Comparison of ENCODE assay signal across 22 mouse cellular contexts in genomic region chr13:100579951-100580350, GRCm38 (mm10). TPM values are rescaled to one million over a fixed set of nuclear protein-coding genes. Genes with fewer than 3 reads are reported as not detected.
DNase-seq lines count a peak whose midpoint lies in the region; ATAC-seq and TF ChIP-seq lines count a peak whose summit lies in the region.
"Had no signal": no experiment of that assay in that cellular context is flagged by ENCODE, and none has a peak within 500 bp of the region (broad histone marks: within the 10 kb centered on the region; RNA-seq: fewer than 3 reads in every experiment).

No protein-coding gene starts in this region.

- H3K27me3 ChIP-seq in forebrain, postnatal 0 days (ENCODE audit: insufficient read depth, low read length) = no peaks in the 10 kb centered on the region
- no peaks in the 10 kb centered on the region for H3K27me3 ChIP-seq in forebrain, embryonic 13.5 days
- no peaks in the 10 kb centered on the region for H3K27me3 ChIP-seq in kidney, postnatal 0 days (ENCODE audit: insufficient read depth, low read length)
- H3K27me3 ChIP-seq in kidney, embryonic 14.5 days (ENCODE audit: control insufficient read depth, insufficient read depth, low read length) = no peaks in the 10 kb centered on the region
- no peaks in the 10 kb centered on the region for H3K27me3 ChIP-seq in lung, postnatal 0 days (replicated peaks; ENCODE audit: insufficient read depth, low read length)
- H3K27me3 ChIP-seq: forebrain, embryonic 12.5 days; megakaryocyte, embryonic 14.5 days; midbrain, embryonic 15.5 days; neural tube, embryonic 15.5 days had no signal

- H3K27ac ChIP-seq in forebrain, postnatal 0 days (ENCODE audit: low read depth, low read length) = no peak overlapping the region
- H3K27ac ChIP-seq in forebrain, embryonic 13.5 days = no peak overlapping the region
- no peak overlapping the region for H3K27ac ChIP-seq in kidney, postnatal 0 days
- H3K27ac ChIP-seq in kidney, embryonic 14.5 days (ENCODE audit: low read depth, low read length) = no peak overlapping the region
- H3K27ac ChIP-seq in lung, postnatal 0 days (ENCODE audit: low read length) = no peak overlapping the region
- H3K27ac ChIP-seq: embryonic facial prominence, embryonic 10.5 days; forebrain, embryonic 12.5 days; midbrain, embryonic 15.5 days; neural tube, embryonic 15.5 days had no signal

- no peak overlapping the region for H3K4me3 ChIP-seq in forebrain, postnatal 0 days (ENCODE audit: low read depth, low read length)
- H3K4me3 ChIP-seq in forebrain, embryonic 13.5 days = no peak overlapping the region
- H3K4me3 ChIP-seq in kidney, postnatal 0 days (replicated peaks; ENCODE audit: low read depth, low read length) = no peak overlapping the region
- H3K4me3 ChIP-seq in kidney, embryonic 14.5 days (ENCODE audit: low read length) = no peak overlapping the region
- no peak overlapping the region for H3K4me3 ChIP-seq in lung, postnatal 0 days (ENCODE audit: low read depth, low read length)
- H3K4me3 ChIP-seq: embryonic facial prominence, embryonic 10.5 days; forebrain, embryonic 12.5 days; megakaryocyte, embryonic 14.5 days; midbrain, embryonic 15.5 days; neural tube, embryonic 15.5 days had no signal

- H3K9ac ChIP-seq in forebrain, postnatal 0 days = no peak overlapping the region
- H3K9ac ChIP-seq in forebrain, embryonic 13.5 days = no peak overlapping the region
- no peak overlapping the region for H3K9ac ChIP-seq in kidney, postnatal 0 days (ENCODE audit: low read depth, low read length)
- H3K9ac ChIP-seq in kidney, embryonic 14.5 days (ENCODE audit: low read depth, low read length) = no peak overlapping the region
- no peak overlapping the region for H3K9ac ChIP-seq in lung, postnatal 0 days (replicated peaks; ENCODE audit: low read depth)
- H3K9ac ChIP-seq: forebrain, embryonic 12.5 days; midbrain, embryonic 15.5 days; neural tube, embryonic 15.5 days had no signal

- H3K4me2 ChIP-seq in forebrain, postnatal 0 days (ENCODE audit: low read depth) = no peak overlapping the region
- no peak overlapping the region for H3K4me2 ChIP-seq in forebrain, embryonic 13.5 days
- no peak overlapping the region for H3K4me2 ChIP-seq in kidney, postnatal 0 days (ENCODE audit: low read length)
- no peak overlapping the region for H3K4me2 ChIP-seq in kidney, embryonic 14.5 days (replicated peaks; ENCODE audit: low read depth, low read length)
- H3K4me2 ChIP-seq in lung, postnatal 0 days (replicated peaks; ENCODE audit: low read depth, low read length) = no peak overlapping the region
- H3K4me2 ChIP-seq: forebrain, embryonic 12.5 days; midbrain, embryonic 15.5 days; neural tube, embryonic 15.5 days had no signal

- no peaks in the 10 kb centered on the region for H3K4me1 ChIP-seq in forebrain, postnatal 0 days (ENCODE audit: insufficient read depth)
- peaks cover 6% of the 10 kb centered on the region; the same call in 1 of the 2 replicates for H3K4me1 ChIP-seq in forebrain, embryonic 13.5 days
- no peaks in the 10 kb centered on the region for H3K4me1 ChIP-seq in kidney, postnatal 0 days (replicated peaks; ENCODE audit: insufficient read depth, low read length)
- H3K4me1 ChIP-seq in kidney, embryonic 14.5 days (ENCODE audit: control insufficient read depth, insufficient read depth, low read length) = peaks cover 4% of the 10 kb centered on the region; the same call in 1 of the 2 replicates
- H3K4me1 ChIP-seq in lung, postnatal 0 days (ENCODE audit: insufficient read depth, low read depth, low read length) = no peaks in the 10 kb centered on the region
- H3K4me1 ChIP-seq: midbrain, embryonic 15.5 days; neural tube, embryonic 15.5 days had no signal

- no peaks in the 10 kb centered on the region for H3K36me3 ChIP-seq in forebrain, postnatal 0 days (ENCODE audit: insufficient read depth)
- no peaks in the 10 kb centered on the region for H3K36me3 ChIP-seq in forebrain, embryonic 13.5 days (ENCODE audit: poor library complexity, severe bottlenecking)
- no peaks in the 10 kb centered on the region for H3K36me3 ChIP-seq in kidney, postnatal 0 days (ENCODE audit: insufficient read depth, low read length)
- H3K36me3 ChIP-seq in kidney, embryonic 14.5 days (ENCODE audit: control insufficient read depth, insufficient read depth, low read length) = no peaks in the 10 kb centered on the region
- H3K36me3 ChIP-seq in lung, postnatal 0 days (ENCODE audit: insufficient read depth, low read length) = no peaks in the 10 kb centered on the region
- H3K36me3 ChIP-seq: embryonic facial prominence, embryonic 10.5 days; forebrain, embryonic 12.5 days; midbrain, embryonic 15.5 days; neural tube, embryonic 15.5 days had no signal

- no peak for ATAC-seq in forebrain, postnatal 0 days
- no peak for ATAC-seq in forebrain, embryonic 13.5 days
- ATAC-seq in kidney, postnatal 0 days (replicated peaks; ENCODE audit: low FRiP score, low read depth) = no peak
- ATAC-seq in kidney, embryonic 14.5 days (ENCODE audit: low FRiP score, low TSS enrichment) = no peak
- no peak for ATAC-seq in lung, postnatal 0 days
- ATAC-seq: inflammation-experienced regulatory T-cells, adult 6 months; midbrain, embryonic 15.5 days had no signal

- TF ChIP-seq CTCF in forebrain, postnatal 0 days (IDR thresholded peaks at IDR 0.05; ENCODE audit: low read depth) = 0 out of 2 replicates have a peak, but pooled peaks have one; percentile 2
- peak; percentile 51; the same call in 1 of the 2 replicates for TF ChIP-seq CTCF in kidney, postnatal 0 days (IDR thresholded peaks at IDR 0.05; ENCODE audit: low read depth)
- peak; percentile 28; the same call in 1 of the 2 replicates for TF ChIP-seq CTCF in lung, postnatal 0 days (IDR thresholded peaks at IDR 0.05)

- no peaks in the 10 kb centered on the region for H3K9me3 ChIP-seq in forebrain, postnatal 0 days (ENCODE audit: low read length)
- no peaks in the 10 kb centered on the region for H3K9me3 ChIP-seq in forebrain, embryonic 13.5 days (replicated peaks)
- H3K9me3 ChIP-seq in kidney, postnatal 0 days (replicated peaks; ENCODE audit: low read length) = no peaks in the 10 kb centered on the region
- no peaks in the 10 kb centered on the region for H3K9me3 ChIP-seq in kidney, embryonic 14.5 days (ENCODE audit: control insufficient read depth, low read length)
- H3K9me3 ChIP-seq in lung, postnatal 0 days (ENCODE audit: low read length) = no peaks in the 10 kb centered on the region
- H3K9me3 ChIP-seq: embryonic facial prominence, embryonic 10.5 days; forebrain, embryonic 12.5 days; megakaryocyte, embryonic 14.5 days; midbrain, embryonic 15.5 days; neural tube, embryonic 15.5 days had no signal

- no peak for DNase-seq in forebrain, postnatal 0 days
- no peak for DNase-seq in kidney, postnatal 0 days (ENCODE audit: low spot score)
- DNase-seq in lung, postnatal 0 days (ENCODE audit: low spot score) = no peak
- no peak for DNase-seq in lung, postnatal 36 days
- no peak for DNase-seq in right cerebral cortex, adult 18-20 months
- DNase-seq in cerebellum, postnatal 4 days (ENCODE audit: low spot score in 2 of 2) = no peak
- DNase-seq: cerebellum, adult 8-10 months; gastrocnemius, postnatal 14 days; lung, postnatal 10 days; right cerebral cortex, postnatal 14 days; spleen, adult 18-20 months; thymus, adult 18-20 months; thymus, postnatal 4 days had no signal

- TF ChIP-seq EP300 in lung, postnatal 0 days (IDR thresholded peaks at IDR 0.05) = no peak

RNA-seq across cellular contexts. Expression of gene Ocln, which starts 27.4 kb away (rescaled TPM):
- 13.5 and 15.8 TPM in 2 replicates for total RNA-seq in forebrain, postnatal 0 days (2014; rRNA removed)
- 8.2 and 11.7 TPM in 2 replicates for polyA plus RNA-seq in forebrain, postnatal 0 days (2015; fragmentation: Nextera tagmentation; extraction: Ambion mirVana)
- polyA plus RNA-seq in forebrain, embryonic 13.5 days (2015; fragmentation: Nextera tagmentation; extraction: Ambion mirVana) = 2.8 and 3.5 TPM in 2 replicates
- 35.3 and 37.8 TPM in 2 replicates for polyA plus RNA-seq in kidney, postnatal 0 days (2015; fragmentation: Nextera tagmentation; extraction: Ambion mirVana)
- polyA plus RNA-seq in kidney, embryonic 14.5 days (2014; fragmentation: Nextera tagmentation; extraction: Ambion mirVana) = 15.8 and 32.7 TPM in 2 replicates
- 71.0 and 76.9 TPM in 2 replicates for polyA plus RNA-seq in lung, postnatal 0 days (2015; fragmentation: Nextera tagmentation; extraction: Ambion mirVana)
- total RNA-seq: common myeloid progenitor, adult 5-6 weeks had no signal

RNA-seq across cellular contexts. Expression of gene Marveld2, which starts 36.8 kb away (rescaled TPM):
- total RNA-seq in forebrain, postnatal 0 days (2014; rRNA removed) = 1.0 and 1.8 TPM in 2 replicates
- 1.1 and 1.3 TPM in 2 replicates for polyA plus RNA-seq in forebrain, postnatal 0 days (2015; fragmentation: Nextera tagmentation; extraction: Ambion mirVana)
- polyA plus RNA-seq in forebrain, embryonic 13.5 days (2015; fragmentation: Nextera tagmentation; extraction: Ambion mirVana) = 1.1 TPM in 2 replicates
- polyA plus RNA-seq in kidney, postnatal 0 days (2015; fragmentation: Nextera tagmentation; extraction: Ambion mirVana) = 17.0 TPM in 2 replicates
- 12.1 and 18.3 TPM in 2 replicates for polyA plus RNA-seq in kidney, embryonic 14.5 days (2014; fragmentation: Nextera tagmentation; extraction: Ambion mirVana)
- 11.5 and 11.8 TPM in 2 replicates for polyA plus RNA-seq in lung, postnatal 0 days (2015; fragmentation: Nextera tagmentation; extraction: Ambion mirVana)
